Mouse (Mus musculus) CD8-positive naive resting alpha-beta T cell, adult 57 days (primary cell): Measurements from ENCODE around the gene Pex3. TPM values are rescaled to one million over a fixed set of nuclear protein-coding genes. Genes with fewer than 3 reads are reported as not detected.

Source experiments
- total RNA-seq: library from RNA; stranded (reverse); gene quantifications from one replicate; pipeline ENCODE4 v1.2.4, GENCODE M21; 2023

Gene Pex3
- 30.9 TPM for total RNA-seq

GRCm38 (mm10) chr10:13552646-13553497, at the start of gene Pex3, which contains the start of gene Adat2:
TSS of gene Pex3 (minus strand) at chr10:13553142.
TSS of gene Adat2 (plus strand) at chr10:13552894.

GRCm38 (mm10) chr10:13499331-13499730, 53.6 kb downstream of the Pex3 start, which contains the start of gene Fuca2:
TSS of gene Fuca2 (plus strand) at chr10:13499540.

Other genes with a start within 250 kb of the Pex3 start
- gene Phactr2, start 78.7 kb downstream of the Pex3 start, total RNA-seq: 14.4 TPM
- gene Fuca2, start 53.6 kb downstream of the Pex3 start, total RNA-seq: 24.2 TPM
- 10.1 TPM for gene Adat2, start 248 bp downstream of the Pex3 start, total RNA-seq